Mouse (Mus musculus) CH12.LX (cell line): ENCODE results near the gene Ctdspl.

ENCODE experiments used
- CTCF ChIP-seq, 2 experiments: IDR thresholded peaks in 1 of 2; conservative IDR thresholded peaks in 1 of 2; 2 replicates each; pipeline ENCODE4 v1.5.1; 2011 to 2012; ENCODE audit warnings: low read depth in 2 of 2, low read length in 2 of 2, improper control_type of control experiment in 1 of 2, inconsistent platforms in 1 of 2, mild to moderate bottlenecking in 1 of 2, moderate library complexity in 1 of 2
- JUND ChIP-seq: conservative IDR thresholded peaks from 2 replicates; pipeline ENCODE4 v1.6.1; 2011; ENCODE audit warnings: low read depth, low read length, improper control_type of control experiment
- MAFK ChIP-seq: IDR thresholded peaks from 2 replicates; pipeline ENCODE4 v1.6.1; 2011; ENCODE audit warnings: low read length, improper control_type of control experiment; ENCODE audit not compliant: insufficient replicate concordance
- MEF2A ChIP-seq: IDR thresholded peaks from 2 replicates; pipeline ENCODE4 v1.6.1; 2014; ENCODE audit warnings: low read depth, mild to moderate bottlenecking, inconsistent platforms, low read length, improper control_type of control experiment, borderline replicate concordance
- NRF1 ChIP-seq: IDR thresholded peaks from 2 replicates; pipeline ENCODE4 v1.6.1; 2014; ENCODE audit warnings: low read depth, mild to moderate bottlenecking, inconsistent platforms, low read length, improper control_type of control experiment, moderate library complexity
- POLR2A ChIP-seq: IDR thresholded peaks from 2 replicates; pipeline ENCODE4 v1.6.1; 2011; ENCODE audit warnings: low read depth, mild to moderate bottlenecking, improper control_type of control experiment, low read length
- RCOR1 ChIP-seq: conservative IDR thresholded peaks from 2 replicates; pipeline ENCODE4 v1.6.1; 2012; ENCODE audit warnings: low read depth, mild to moderate bottlenecking, inconsistent platforms, low read length, improper control_type of control experiment
- UBTF ChIP-seq: IDR thresholded peaks from 2 replicates; pipeline ENCODE4 v1.6.1; 2012; ENCODE audit warnings: low read depth, mild to moderate bottlenecking, inconsistent platforms, low read length, improper control_type of control experiment, moderate library complexity
- USF1 ChIP-seq: IDR thresholded peaks from 2 replicates; pipeline ENCODE4 v1.6.1; 2014; ENCODE audit warnings: low read depth, mild to moderate bottlenecking, inconsistent platforms, low read length, improper control_type of control experiment
- USF2 ChIP-seq: conservative IDR thresholded peaks from 2 replicates; pipeline ENCODE4 v1.6.1; 2011; ENCODE audit warnings: low read depth, low read length, improper control_type of control experiment
- ZKSCAN1 ChIP-seq: IDR thresholded peaks from 2 replicates; pipeline ENCODE4 v1.6.1; 2012; ENCODE audit warnings: low read depth, inconsistent platforms, low read length, improper control_type of control experiment, borderline replicate concordance
- ZMIZ1 ChIP-seq: IDR thresholded peaks from 2 replicates; pipeline ENCODE4 v1.6.1; 2012; ENCODE audit warnings: low read depth, mild to moderate bottlenecking, inconsistent platforms, low read length, improper control_type of control experiment
- ZNF384 ChIP-seq: IDR thresholded peaks from 2 replicates; pipeline ENCODE4 v1.6.1; 2012; ENCODE audit warnings: low read depth, low read length, improper control_type of control experiment, inconsistent platforms

- no peak for TF ChIP-seq POLR2A
- TF ChIP-seq USF1: no peak
- no peak for TF ChIP-seq ZKSCAN1
- no peak for TF ChIP-seq CTCF (conservative IDR thresholded peaks at IDR 0.05 in 1 of 2, IDR thresholded peaks at IDR 0.05 in 1 of 2; ENCODE audit: low read depth in 2 of 2, low read length in 2 of 2)
- TF ChIP-seq ZNF384: no peak
- no peak for TF ChIP-seq UBTF
- no peak for TF ChIP-seq ZMIZ1
- no peak for TF ChIP-seq USF2
- TF ChIP-seq NRF1: no peak
- TF ChIP-seq RCOR1: no peak
- no peak for TF ChIP-seq MAFK
- no peak for TF ChIP-seq MEF2A
- no peak for TF ChIP-seq JUND
These were observed 44.3 kb upstream of the Ctdspl start for GRCm38 (mm10) chr9:118881946-118882284.
